Mouse (Mus musculus) bone marrow macrophage, adult 2 months (primary cell): ENCODE results near the gene 1700001O22Rik. TPM values are rescaled to one million over a fixed set of nuclear protein-coding genes. Genes with fewer than 3 reads are reported as not detected.

Experiments used
- H3K27ac ChIP-seq: 2 replicates; pipeline ENCODE4 v1.5.1; 2012; ENCODE audit warnings: low read depth, low read length; ENCODE audit not compliant: insufficient read depth
- H3K4me1 ChIP-seq: 2 replicates; pipeline ENCODE4 v1.6.1; 2012; ENCODE audit warnings: low read length; ENCODE audit not compliant: control insufficient read depth, insufficient read depth
- H3K4me3 ChIP-seq: 2 replicates; pipeline ENCODE4 v1.5.1; 2012; ENCODE audit warnings: mild to moderate bottlenecking, low read length, moderate library complexity; ENCODE audit not compliant: insufficient read depth
- CTCF ChIP-seq: IDR thresholded peaks from 2 replicates; pipeline ENCODE4 v1.5.1; 2012; ENCODE audit warnings: low read depth, mild to moderate bottlenecking, low read length, moderate library complexity
- POLR2A ChIP-seq: IDR thresholded peaks from 2 replicates; pipeline ENCODE4 v1.6.1; 2012; ENCODE audit warnings: mild to moderate bottlenecking, low read depth, low read length, borderline replicate concordance
- polyA plus RNA-seq: library from polyadenylated mRNA; stranded (reverse); fragments of >200 nt; gene quantifications from 2 replicates; pipeline ENCODE4 v1.2.4, GENCODE M21; 2012; ENCODE audit not compliant: missing spikeins, insufficient read depth, insufficient read length

Gene 1700001O22Rik
- polyA plus RNA-seq, 1 experiment, result not detected

DNA sequence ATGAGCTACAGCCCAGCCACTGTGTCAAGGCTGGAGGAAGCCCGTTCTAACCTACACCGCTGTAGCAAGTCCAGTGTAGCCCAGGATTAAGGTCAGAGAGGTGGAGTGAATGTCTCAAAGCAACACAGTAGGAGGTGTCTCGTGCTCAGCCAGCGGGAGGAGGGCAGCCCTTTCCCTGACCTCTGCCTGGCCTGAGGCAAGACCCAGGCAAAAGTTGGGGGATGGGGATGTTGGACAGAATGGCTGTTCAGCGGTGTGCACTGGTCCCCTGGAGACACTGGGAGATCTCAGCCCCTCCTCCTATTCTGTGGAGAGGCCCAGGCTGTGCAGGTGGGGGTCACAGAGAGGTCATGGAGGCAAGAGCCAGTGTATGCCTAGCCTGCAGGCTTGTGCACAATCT lies 24.2 kb downstream of the 1700001O22Rik start:
- H3K27ac ChIP-seq, result no peak overlapping the region
- peaks cover 9% of the 10 kb centered on the region for H3K4me1 ChIP-seq
- H3K4me3 ChIP-seq, result no peak overlapping the region
- no peak for TF ChIP-seq CTCF
- TF ChIP-seq POLR2A, result no peak

DNA sequence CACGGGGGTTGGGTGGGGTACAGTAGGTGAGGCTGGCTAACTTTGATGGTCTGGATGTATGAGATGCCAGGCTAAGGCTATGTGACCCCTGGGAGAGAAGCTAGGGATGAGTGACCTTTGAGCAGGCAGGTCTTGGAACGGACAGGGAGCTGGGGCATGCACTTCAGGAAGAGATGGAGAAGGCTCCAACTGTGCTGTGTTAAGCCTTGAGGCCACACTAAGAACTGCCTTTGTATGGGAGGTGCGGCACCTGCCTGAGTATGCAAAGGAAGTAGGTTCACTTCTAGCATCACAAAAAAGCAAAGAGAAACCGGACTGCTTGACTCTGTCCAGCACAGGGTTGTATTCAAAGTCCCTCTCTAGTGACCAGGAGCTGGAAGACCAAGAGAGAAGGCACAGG lies 25.2 kb downstream of the 1700001O22Rik start:
- TF ChIP-seq CTCF (no peak), POLR2A (no peak)
- H3K4me3 ChIP-seq, result no peak overlapping the region
- no peak overlapping the region for H3K27ac ChIP-seq
- peaks cover 18% of the 10 kb centered on the region for H3K4me1 ChIP-seq

DNA sequence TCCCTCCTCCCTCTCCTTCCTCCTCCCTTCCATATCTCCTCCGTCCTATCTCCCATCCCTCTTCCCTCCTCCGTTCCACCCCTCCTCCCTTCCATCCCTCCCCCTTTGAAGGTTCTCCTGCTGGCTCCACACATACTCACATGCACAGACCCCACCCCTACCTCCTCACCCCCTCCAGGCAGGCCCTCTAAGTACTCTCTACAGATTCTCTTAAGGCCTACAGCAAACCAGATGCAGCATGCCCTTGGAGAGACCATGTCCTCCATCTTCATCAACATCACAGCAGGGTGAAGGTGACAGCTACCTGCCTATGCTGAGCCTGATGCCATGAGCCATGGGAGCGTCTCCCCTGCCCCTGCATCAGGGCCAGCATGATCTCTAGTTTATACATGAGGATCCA lies 26.2 kb downstream of the 1700001O22Rik start:
- no peak overlapping the region for H3K27ac ChIP-seq
- no peak for TF ChIP-seq POLR2A
- TF ChIP-seq CTCF, result no peak
- H3K4me1 ChIP-seq, result peaks cover 13% of the 10 kb centered on the region

DNA sequence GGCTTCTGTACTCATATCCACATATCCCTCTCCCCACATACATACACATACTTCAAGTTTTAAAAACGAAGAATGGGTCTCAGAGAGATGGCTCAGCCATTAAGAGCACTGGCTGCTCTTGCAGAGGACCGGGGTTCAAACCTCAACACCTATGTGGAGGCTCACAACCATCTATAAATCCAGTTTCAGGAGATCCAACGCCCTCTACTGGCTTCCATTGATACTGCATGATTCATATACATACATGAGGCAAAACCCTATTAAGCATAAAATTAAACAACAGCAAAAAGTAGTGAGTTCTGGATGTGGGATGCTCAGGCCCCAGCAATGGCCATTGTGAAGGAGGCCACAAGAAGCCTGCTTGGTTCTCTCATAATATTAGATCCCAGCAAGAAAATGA lies 27.5 kb downstream of the 1700001O22Rik start:
- peak; percentile 39; the same call in 1 of the 2 replicates for TF ChIP-seq CTCF
- TF ChIP-seq POLR2A, result no peak
- Histone ChIP-seq H3K4me3 (no peak overlapping the region), H3K4me1 (peaks cover 13% of the 10 kb centered on the region), H3K27ac (no peak overlapping the region)

More for the DNA sequence above, 26.2 kb downstream of the 1700001O22Rik start:
- H3K4me3 ChIP-seq, result no peak overlapping the region

DNA sequence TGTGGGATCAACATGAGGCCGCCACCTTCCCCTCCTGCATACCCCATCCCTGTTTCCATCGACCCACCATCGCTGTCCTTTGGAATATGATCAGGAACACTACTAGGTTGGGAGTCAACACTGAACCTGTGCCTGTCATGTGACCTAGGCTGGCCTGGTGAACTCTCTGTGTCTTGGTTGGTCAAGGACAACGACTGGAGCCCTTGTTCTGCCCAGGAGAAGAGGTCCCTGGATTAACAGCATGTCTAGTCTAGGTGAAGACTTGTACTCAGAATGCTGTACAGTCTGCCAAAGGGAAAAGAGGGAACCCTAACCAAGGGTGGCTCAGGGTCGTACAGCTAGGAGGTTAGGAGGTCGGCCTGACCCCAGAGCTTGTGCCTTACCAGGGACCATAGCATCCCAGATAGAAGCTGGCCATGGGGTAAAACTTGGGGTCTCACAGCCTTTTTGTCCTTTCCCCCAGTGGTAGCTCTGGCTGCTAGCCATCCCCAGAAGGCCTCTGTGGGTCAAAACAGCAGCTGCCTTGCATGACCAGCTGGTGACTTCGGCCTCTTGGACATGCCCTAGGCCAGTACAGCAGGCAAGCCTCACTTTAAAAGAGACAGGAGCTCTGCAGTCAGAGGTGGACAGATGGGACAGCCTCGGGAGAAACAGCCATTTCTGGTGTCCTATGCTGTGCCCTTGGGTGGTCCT lies 30.0 kb downstream of the 1700001O22Rik start:
- H3K27ac ChIP-seq, result peak overlapping the region; percentile 93
- peaks cover 17% of the 10 kb centered on the region for H3K4me1 ChIP-seq

DNA sequence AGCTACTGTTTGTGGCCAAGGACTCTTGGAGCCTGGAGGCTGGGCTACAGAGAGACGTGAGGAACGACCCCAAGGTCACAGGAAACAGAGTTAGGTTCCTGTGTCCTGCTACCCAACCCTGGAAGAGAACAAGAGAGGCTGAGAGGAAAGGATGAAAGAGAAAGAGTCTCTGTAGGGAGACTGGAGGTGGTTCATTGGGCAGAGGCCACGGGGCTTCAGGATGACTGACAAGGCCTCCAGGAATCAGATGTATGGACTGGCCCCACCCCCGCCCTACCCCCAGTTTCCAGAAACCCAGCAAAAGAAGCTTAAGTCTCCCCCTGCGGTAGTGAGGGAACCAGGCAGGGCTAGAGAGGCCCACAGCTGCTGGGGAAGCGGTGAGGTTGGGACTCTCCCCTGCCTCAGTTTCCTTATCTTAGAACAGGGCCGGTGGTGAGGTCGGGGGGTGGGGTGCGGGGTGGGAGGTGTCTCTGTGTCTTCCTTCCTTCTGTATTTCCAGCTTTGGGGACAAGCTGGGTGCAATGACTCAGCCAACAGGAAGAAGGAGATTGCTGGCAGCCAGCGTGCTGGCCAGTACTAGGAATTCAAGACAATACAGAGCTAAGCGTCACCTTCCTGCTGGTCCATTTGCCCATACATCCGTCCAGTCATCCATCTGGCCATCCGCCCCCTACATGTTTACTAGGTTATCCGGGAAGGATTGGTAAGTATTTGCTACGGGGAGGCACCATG lies 30.7 kb downstream of the 1700001O22Rik start:
- Histone ChIP-seq H3K27ac (peak overlapping the region; percentile 93), H3K4me1 (peaks cover 17% of the 10 kb centered on the region), H3K4me3 (peak overlapping the region; percentile 56)
- TF ChIP-seq POLR2A (no peak), CTCF (no peak)

More for the DNA sequence above, 30.0 kb downstream of the 1700001O22Rik start:
- TF ChIP-seq CTCF (no peak), POLR2A (no peak)
- H3K4me3 ChIP-seq, result peak overlapping the region; percentile 47

DNA sequence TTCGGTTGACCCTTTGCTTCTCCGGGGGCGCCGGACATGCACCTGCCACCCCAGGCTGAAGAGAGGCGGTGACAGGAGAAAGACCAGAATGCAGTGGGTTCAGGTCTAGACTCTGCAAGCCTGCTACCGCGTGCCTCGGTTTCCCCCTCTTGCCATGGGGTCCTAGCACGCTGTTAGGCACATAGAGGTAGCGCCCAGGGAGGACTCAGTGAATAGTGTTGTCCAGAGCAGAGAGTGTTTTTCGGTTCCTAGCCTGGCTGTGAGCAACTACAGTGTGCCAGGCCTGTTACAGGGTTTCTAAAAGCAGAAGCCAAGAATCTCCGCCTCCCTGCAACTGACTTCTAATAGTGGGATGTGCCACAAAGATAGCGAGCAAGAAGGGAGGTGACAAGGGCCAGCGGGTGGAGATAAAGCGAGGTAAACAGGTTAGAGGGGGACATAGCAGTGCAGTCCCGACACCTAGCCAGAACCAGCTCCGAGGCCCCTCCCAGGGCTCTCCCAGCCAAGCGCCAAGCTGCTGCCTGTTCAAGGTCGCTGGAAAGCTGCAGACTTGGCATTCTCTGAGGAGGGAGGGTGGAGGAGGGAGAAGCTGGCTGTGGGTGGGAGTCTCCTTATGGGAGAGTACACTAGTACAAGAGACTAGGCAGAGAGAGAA lies 31.5 kb downstream of the 1700001O22Rik start:
- Histone ChIP-seq H3K27ac (peak overlapping the region; percentile 93), H3K4me1 (peaks cover 17% of the 10 kb centered on the region), H3K4me3 (peak overlapping the region; percentile 56)
- TF ChIP-seq POLR2A, result no peak
- no peak for TF ChIP-seq CTCF

DNA sequence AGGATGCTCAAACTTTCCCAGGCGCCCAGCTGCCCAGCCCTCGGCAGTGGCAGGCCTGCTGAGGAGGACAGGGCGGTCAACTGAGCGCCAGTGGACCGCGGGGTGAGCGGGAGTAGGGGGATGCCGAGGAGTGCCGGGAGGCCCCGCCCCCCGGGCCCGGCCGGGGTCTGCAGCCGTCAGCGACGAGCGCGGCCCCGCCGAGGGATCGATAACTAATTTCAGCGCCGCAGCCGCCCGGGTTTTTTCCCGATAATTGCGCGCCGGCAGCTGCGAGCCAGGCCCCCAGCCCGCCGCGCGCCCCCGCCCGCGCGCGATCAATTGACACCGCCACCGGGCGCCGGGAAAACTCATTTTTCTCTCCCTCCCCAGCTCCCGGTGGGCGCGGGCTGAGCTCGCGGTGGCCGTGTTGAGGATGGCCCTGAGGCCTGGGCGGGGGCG lies 32.1 kb downstream of the 1700001O22Rik start:
- Histone ChIP-seq H3K4me3 (peak overlapping the region; percentile 56), H3K4me1 (peaks cover 17% of the 10 kb centered on the region), H3K27ac (peak overlapping the region; percentile 93)
- TF ChIP-seq POLR2A (no peak), CTCF (no peak)

DNA sequence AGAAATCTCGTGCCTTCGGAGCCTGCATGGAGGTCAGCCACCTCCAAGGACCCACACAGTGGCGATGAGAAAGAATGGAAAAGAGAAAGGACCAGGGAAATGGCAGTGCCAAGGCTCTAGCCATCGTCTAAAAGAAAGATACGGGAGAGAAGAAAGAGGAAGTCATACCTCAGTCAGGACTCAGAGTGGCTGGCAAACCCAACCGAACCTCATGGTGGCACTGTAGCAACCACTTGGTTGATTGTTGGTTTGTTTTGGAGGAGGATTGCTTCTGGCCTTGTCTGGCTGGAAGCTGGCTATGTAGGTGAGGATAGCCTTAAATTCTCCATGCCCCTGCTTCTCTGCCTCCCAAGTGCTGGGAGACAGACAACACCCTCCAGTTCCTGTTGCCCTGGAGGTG lies 34.3 kb downstream of the 1700001O22Rik start:
- Histone ChIP-seq H3K4me1 (peaks cover 16% of the 10 kb centered on the region), H3K4me3 (no peak overlapping the region), H3K27ac (no peak overlapping the region)
- TF ChIP-seq CTCF (no peak; the same call in 1 of the 2 replicates), POLR2A (no peak)

DNA sequence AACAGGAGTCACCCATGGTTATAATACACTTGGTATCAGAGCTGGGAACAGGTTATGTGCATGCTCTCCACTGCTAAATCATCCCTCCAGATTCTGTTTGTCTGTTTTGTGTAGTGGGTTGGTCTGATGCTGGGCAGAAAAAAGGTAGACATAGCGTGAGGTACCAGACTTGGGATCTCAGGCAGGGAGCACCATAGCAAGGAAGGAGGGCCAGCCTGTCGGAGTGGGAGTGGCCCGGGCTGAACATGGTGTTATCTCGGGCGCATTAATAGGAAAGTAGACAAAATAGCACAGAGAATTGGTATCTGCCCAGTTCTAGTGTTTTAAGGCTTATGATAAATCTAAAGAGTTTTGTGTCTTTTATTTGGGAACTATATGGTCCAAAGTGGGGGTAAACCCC lies 34.9 kb downstream of the 1700001O22Rik start:
- H3K4me1 ChIP-seq, result peaks cover 9% of the 10 kb centered on the region
- no peak overlapping the region for H3K4me3 ChIP-seq
- TF ChIP-seq CTCF (no peak), POLR2A (no peak)
- no peak overlapping the region for H3K27ac ChIP-seq
